Mouse (Mus musculus): ENCODE data around the gene Car14.
"Not testable (repeated sequence)": the region's sequence is repeated elsewhere in the genome, so short reads cannot be mapped to it uniquely, and the experiment has no call there.

The Car14 gene

DNA sequence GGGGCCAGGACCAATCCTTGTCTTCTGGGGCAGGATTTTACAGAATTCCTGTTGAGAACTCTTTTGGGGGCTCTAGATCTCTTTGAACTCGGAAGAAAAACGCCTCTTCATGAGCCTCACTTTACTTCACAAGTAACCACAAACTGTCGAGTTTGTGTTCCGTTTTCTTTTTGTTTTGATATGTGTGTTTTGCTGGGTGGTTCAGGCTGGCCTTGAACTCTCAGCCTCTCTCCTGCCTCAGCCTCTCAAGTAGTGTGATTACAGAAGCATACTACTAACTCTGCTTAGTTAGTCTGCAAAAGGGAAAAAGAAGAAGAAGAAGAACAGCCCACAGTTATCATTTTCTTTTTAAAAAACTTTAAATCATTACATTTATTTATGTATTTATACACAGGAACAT is 19.7 kb upstream of the Car14 start:
- no peak for DNase-seq

DNA sequence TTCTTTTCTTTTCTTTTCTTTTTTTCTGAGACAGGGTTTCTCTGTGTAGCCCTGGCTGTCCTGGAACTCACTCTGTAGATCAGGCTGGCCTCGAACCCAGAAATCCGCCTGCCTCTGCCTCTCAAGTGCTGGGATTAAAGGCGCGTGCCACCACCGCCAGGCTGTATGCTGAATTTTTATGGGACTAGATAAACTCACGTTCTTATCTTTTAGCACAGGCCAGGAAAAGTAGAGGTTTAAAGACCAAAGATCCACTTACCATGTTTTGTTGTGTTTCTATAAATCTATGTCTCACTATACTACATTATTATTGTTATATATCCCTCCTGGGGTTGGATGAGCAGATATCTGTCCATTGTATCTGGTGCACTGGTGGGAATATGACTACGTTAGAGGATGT is 18.9 kb upstream of the Car14 start:
- not testable (repeated sequence) for DNase-seq

- DNase-seq, result not testable (repeated sequence)
These were observed 16.0 kb upstream of the Car14 start for GRCm38 (mm10) chr3:95920532-95920931.

DNA sequence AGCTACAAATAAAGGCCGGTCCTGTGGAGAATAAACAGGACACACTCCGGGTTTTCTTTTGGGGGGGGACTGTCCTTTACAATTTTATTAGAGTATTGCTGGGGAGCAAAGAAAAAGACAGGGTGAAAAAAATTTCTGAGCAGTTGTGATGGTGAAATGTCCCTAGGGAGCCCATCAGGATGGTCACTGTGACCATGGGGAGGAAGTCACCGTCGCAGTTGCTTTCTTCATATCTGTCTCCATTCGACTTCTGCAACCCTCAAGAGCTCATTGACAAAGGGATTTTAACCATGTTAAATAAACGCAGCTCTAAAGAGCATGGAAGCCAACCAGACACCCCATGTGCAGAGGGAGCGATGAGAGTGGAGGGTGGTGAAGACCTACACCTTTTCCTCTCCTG is 12.3 kb upstream of the Car14 start:
- DNase-seq, result no peak

DNA sequence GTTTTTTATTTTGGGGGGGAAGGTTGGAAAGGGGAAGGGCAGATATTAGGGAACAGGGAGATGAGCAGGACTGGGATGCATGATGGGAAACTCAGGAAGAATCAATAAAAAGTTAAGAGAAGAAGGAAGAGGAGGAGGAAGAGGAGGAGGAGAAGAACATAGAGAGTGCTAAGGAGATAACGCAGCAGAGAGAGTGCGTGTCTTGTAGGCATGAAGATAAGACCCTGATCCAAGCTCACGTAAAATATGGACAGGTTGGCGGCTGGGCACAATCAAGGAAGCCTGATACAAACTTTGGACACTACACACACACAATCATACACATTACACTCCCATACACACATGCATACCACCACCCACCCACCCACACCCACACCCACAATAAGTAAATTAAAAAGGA is 10.2 kb upstream of the Car14 start:
- no peak for DNase-seq

- no peak for DNase-seq
These were observed 3.1 kb upstream of the Car14 start for GRCm38 (mm10) chr3:95907613-95908012.

GRCm38 (mm10) chr3:95906860-95907259 is 2.4 kb upstream of the Car14 start:
- DNase-seq, result peak; percentile 47 to 69

GRCm38 (mm10) chr3:95905940-95906492 is 1.5 kb upstream of the Car14 start:
- DNase-seq, result peak; percentile 42 to 61

DNA sequence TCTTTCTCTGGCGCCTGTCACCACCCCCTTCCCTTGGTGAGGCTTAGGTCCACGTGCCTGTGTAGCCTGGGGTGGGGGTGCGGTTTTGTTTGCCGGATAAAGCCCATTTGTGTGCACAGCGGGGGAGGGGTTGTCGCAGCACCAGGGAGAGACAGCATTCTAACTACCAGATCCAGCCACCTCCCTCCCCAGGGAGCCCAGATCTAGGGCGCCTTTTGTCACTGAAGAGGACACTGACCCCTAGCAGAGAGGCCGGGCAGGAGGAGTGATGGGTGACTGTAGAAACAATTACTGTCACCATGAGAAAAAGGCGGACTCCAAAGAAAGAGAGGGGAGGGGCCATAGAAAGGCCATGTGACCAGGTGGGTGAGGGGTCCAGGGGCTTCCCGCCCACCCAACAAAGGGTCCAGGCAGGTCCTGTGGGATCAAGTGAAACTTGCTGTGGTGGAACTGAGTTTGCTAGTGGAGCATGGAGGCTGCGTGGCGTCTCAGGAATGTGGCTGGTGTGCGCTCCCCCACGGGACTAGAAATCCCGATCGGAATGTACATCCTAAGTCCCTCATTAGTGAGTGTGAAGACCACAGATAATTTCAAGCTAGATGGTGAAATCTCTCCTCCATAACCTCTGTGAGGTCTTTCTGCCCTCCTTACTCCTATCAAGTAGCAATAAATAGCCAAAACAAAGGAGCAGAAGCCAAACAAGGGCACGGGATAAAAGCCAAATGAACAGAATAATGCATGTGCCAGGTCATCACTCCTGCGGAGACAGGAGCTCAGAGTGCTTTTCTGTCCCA is 852 bp upstream of the Car14 start:
- DNase-seq, result peak in 1 of 2 experiments; percentile 58

DNA sequence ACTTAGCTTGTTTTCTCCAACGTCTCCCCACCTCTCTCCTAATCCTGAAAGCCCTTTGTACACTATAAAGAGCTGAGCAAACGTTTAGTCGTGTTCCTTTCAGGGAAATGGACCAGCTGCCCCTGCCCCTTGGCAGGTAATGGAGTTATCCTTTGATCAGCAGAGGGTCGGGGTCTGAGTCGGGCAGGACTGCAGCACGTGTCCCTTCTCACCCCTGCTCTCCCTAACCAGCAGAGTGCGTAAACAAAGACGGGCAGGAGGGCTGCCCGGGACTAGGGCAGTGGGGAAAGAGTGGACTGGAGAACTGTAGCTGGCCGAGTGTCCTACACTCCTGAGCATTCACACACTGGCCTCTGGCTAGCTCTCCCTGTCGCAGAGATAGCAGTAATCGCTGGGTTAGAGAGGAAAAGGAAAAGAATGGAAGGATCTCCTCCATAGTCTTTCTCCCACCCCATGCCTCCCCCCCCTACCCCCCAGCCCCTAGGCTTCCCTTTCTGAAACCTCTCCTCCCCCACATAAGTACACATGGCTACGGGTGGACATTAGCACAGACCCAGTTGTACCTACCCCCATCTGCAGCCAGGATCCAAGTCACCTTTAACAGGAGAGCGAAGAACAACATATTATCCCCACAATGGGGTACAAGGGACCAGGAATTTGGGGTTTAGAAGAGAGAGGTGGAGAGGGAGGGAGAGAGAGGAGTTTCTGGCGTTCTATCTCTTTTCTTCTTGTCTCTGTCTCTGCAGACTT is 563 bp downstream of the Car14 start:
- DNase-seq, result no peak

- no peak for DNase-seq
These were observed 1.8 kb downstream of the Car14 start for GRCm38 (mm10) chr3:95902643-95903042.

DNA sequence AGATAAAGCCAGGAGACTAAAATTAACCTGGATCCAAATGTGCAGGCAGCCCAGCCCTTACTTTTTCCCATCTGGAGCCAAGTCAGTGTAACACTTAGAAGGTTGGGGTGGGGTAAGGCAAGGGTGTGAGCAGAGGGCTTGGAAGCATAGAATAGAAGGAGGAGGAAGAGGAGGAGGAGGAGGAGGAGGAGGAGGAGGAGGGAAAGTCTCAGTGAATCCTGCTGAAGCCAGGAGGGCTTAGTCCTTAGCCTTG is 2.2 kb downstream of the Car14 start:
- DNase-seq, result no peak

GRCm38 (mm10) chr3:95901616-95902372 is 2.7 kb downstream of the Car14 start:
- DNase-seq, result no peak

DNA sequence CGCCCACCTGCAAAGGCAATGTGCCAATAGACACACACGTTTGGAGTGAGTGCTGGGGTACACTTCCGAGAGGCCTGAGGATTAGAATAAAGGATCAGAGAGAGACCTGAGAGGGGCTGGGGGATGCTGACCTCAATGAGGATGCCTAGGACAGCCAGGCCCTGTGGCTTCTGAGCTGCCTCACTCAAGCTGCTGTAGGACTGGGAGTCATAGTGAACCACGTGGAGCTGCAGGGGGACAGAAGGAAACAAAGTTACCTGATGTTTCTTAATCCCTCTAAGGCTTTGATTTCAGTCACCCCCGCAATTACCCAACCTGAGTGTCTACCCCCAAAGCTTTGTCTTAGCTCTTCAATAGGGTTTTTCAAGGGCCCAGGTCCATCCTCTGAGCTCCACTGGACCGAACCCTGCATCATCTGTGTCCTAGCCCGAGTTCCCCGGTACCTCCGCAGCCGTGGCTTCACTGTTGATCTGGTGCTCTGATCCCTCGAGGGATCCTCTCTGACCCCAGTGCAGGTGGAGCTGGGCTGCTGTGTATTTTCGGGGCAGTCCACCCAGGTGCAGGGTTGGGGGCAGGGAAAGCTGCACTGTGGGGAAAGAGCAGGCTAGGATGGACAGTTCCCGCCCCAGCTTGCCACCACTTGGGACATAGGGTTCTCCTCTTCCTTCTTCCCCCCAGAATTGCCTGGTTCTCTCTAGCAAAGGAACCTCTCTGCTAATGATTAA is 4.5 kb downstream of the Car14 start:
- no peak for DNase-seq

GRCm38 (mm10) chr3:95895501-95895900 is 9.0 kb downstream of the Car14 start:
- DNase-seq, result not testable (repeated sequence)

DNA sequence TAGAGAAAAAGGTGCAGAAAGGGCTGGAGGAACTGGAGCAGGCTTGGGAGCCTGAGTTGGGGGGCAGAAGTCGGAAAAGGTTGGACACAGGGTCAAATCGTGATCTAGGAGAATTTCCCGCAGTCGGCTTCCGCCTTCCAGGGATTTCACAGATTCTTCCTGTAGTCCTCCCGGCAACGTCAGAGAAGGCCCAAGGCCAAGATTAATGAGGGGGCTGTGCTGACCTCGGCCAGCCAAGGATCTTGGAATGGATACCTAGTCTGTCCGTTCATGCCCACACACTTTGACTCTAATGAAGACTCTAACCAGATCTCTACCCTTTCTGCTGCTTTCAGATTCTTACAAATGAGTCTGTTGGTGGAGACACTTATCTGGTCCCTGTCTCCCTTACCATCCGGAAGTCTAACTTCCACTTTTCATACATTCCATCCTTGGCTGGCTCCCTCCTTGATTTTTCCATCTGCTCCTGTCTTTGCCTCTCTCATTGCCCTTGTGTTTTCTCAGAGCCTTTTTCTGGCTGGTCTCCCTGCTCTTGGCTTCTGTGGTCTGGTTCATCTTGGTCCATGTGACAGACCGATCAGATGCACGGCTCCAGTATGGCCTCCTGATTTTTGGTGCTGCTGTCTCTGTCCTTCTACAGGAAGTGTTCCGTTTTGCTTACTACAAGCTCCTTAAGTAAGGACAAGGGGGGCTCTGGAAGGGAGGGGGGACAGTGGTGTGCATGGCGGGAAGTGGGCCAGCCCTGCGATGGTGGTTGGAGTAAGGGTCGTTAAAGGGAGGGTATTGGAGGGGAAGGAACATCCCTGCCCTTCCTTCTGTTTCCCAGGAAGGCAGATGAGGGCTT is 10.0 kb downstream of the Car14 start:
- peak; percentile 61 to 65 for DNase-seq

DNA sequence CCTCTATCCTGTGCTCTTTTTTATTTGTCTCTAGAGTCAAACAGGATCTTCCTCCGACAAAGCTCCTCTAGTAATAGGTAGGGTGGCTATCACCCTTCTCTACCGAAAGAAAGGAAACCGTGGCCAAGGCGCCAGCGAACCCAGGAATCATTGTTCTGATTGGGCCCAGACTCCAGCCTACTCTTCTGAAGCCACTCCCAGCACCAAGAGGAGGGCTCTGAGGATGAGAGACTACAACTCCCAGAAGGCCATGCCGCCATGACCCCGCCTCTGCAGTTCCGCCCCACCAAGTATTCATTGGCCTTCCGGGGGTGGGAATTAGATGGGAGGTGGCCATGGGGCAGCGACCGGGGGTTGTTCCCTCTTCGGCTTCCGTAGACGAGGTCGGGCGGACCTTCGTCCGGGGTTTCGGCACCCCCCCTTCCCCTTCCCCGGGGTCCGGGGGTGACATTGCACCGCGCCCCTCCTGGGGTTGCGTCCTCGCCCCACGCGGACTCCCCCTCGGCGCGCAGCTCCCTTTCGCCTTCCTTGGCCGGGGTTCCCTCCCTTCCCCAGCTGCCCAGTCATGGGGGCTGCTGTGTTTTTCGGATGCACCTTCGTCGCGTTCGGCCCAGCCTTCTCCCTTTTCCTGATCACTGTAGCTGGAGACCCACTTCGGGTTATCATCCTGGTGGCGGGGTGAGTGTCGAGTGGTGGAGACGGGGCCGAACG is 10.7 kb downstream of the Car14 start, which contains the start of gene Aph1a:
TSS of gene Aph1a (plus strand) at position 364 of the 711 bp plus-strand sequence.
- peak; percentile 95 to 96 for DNase-seq

GRCm38 (mm10) chr3:95893126-95893525 is 11.4 kb downstream of the Car14 start:
- DNase-seq, result no peak

- DNase-seq, result no peak
These were observed 12.1 kb downstream of the Car14 start for GRCm38 (mm10) chr3:95892066-95893052.
